Mouse (Mus musculus): ENCODE data around the gene Prkar1b.

Prkar1b gene

GRCm38 (mm10) chr5:139149681-139150602 lies at the start of gene Prkar1b, which contains the start of gene Dnaaf5:
Gene Prkar1b, minus strand, starts transcription at chr5:139150001.
Gene Dnaaf5, plus strand, starts transcription at chr5:139150223.
- ATAC-seq (ENCODE audit: low TSS enrichment) = peak; percentile 81

GRCm38 (mm10) chr5:139199636-139199994 lies 49.8 kb upstream of the Prkar1b start:
- no peak for ATAC-seq (ENCODE audit: low TSS enrichment)

GRCm38 (mm10) chr5:139198779-139199178 lies 49.0 kb upstream of the Prkar1b start:
- no peak for ATAC-seq (ENCODE audit: low TSS enrichment)

GRCm38 (mm10) chr5:139190958-139191357 lies 41.2 kb upstream of the Prkar1b start:
- peak; percentile 79 for ATAC-seq (ENCODE audit: low TSS enrichment)

GRCm38 (mm10) chr5:139189726-139190125 lies 39.9 kb upstream of the Prkar1b start:
- 0 out of 2 replicates have a peak, but pooled peaks have one; percentile 18 for ATAC-seq (ENCODE audit: low TSS enrichment)

GRCm38 (mm10) chr5:139184897-139185296 lies 35.1 kb upstream of the Prkar1b start:
- peak; percentile 61 for ATAC-seq (ENCODE audit: low TSS enrichment)

GRCm38 (mm10) chr5:139183601-139184000 lies 33.8 kb upstream of the Prkar1b start:
- ATAC-seq (ENCODE audit: low TSS enrichment) = no peak

- peak; percentile 44; the same call in 1 of the 2 replicates for ATAC-seq (ENCODE audit: low TSS enrichment)
Observed at GRCm38 (mm10) chr5:139183131-139183530, 33.3 kb upstream of the Prkar1b start.

- ATAC-seq (ENCODE audit: low TSS enrichment) = peak; percentile 91
Observed at GRCm38 (mm10) chr5:139178895-139179631, 29.3 kb upstream of the Prkar1b start.

GRCm38 (mm10) chr5:139174556-139175547 lies 25.1 kb upstream of the Prkar1b start:
- ATAC-seq (ENCODE audit: low TSS enrichment) = no peak

GRCm38 (mm10) chr5:139174141-139174540 lies 24.3 kb upstream of the Prkar1b start:
- ATAC-seq (ENCODE audit: low TSS enrichment) = no peak

- ATAC-seq (ENCODE audit: low TSS enrichment) = no peak
Observed at GRCm38 (mm10) chr5:139171929-139172328, 22.1 kb upstream of the Prkar1b start.

- ATAC-seq (ENCODE audit: low TSS enrichment) = no peak
Observed at GRCm38 (mm10) chr5:139167548-139167947, 17.7 kb upstream of the Prkar1b start.

- ATAC-seq (ENCODE audit: low TSS enrichment) = no peak
Observed at GRCm38 (mm10) chr5:139166781-139167361, 17.1 kb upstream of the Prkar1b start.

GRCm38 (mm10) chr5:139161632-139162031 lies 11.8 kb upstream of the Prkar1b start:
- ATAC-seq (ENCODE audit: low TSS enrichment) = no peak

GRCm38 (mm10) chr5:139160899-139161298 lies 11.1 kb upstream of the Prkar1b start:
- ATAC-seq (ENCODE audit: low TSS enrichment) = no peak

- ATAC-seq (ENCODE audit: low TSS enrichment) = peak; percentile 17; the same call in 1 of the 2 replicates
Observed at GRCm38 (mm10) chr5:139150603-139151031, 816 bp upstream of the Prkar1b start.

- ATAC-seq (ENCODE audit: low TSS enrichment) = no peak
Observed at GRCm38 (mm10) chr5:139149006-139149672, 662 bp downstream of the Prkar1b start.

GRCm38 (mm10) chr5:139147178-139148078 lies 2.4 kb downstream of the Prkar1b start:
- peak; percentile 32 for ATAC-seq (ENCODE audit: low TSS enrichment)
